Mouse (Mus musculus) myocyte (in vitro differentiated cells): Measurements from ENCODE around the gene Tmem207.

Experiments used
- CEBPB ChIP-seq: IDR thresholded peaks from 2 replicates; pipeline ENCODE4 v1.6.1; 2011; ENCODE audit warnings: mild to moderate bottlenecking, moderate library complexity; ENCODE audit not compliant: poor library complexity, insufficient read depth, severe bottlenecking
- MAX ChIP-seq: IDR thresholded peaks from one replicate; pipeline ENCODE4 v1.6.1; 2011; ENCODE audit warnings: low read depth, mild to moderate bottlenecking, control low read depth
- POLR2A ChIP-seq: IDR thresholded peaks from one replicate; pipeline ENCODE4 v1.6.1; 2011; ENCODE audit warnings: low read depth, mild to moderate bottlenecking, control low read depth, moderate library complexity; ENCODE audit not compliant: insufficient read length
- POLR2AphosphoS2 ChIP-seq: IDR thresholded peaks from one replicate; pipeline ENCODE4 v1.6.1; 2011; ENCODE audit warnings: low read depth, control low read depth; ENCODE audit not compliant: insufficient read length
- SRF ChIP-seq: IDR thresholded peaks from one replicate; pipeline ENCODE4 v1.6.1; 2011; ENCODE audit warnings: low read depth; ENCODE audit not compliant: control insufficient read depth, insufficient read length
- TCF12 ChIP-seq: IDR thresholded peaks from one replicate; pipeline ENCODE4 v1.6.1; 2011; ENCODE audit warnings: mild to moderate bottlenecking, control low read depth; ENCODE audit not compliant: poor library complexity, insufficient read depth, severe bottlenecking
- TCF3 ChIP-seq: IDR thresholded peaks from one replicate; pipeline ENCODE4 v1.6.1; 2011; ENCODE audit warnings: low read depth, control low read depth; ENCODE audit not compliant: insufficient read length
- USF1 ChIP-seq: IDR thresholded peaks from one replicate; pipeline ENCODE4 v1.6.1; 2011; ENCODE audit warnings: low read depth, mild to moderate bottlenecking, control low read depth, moderate library complexity

GRCm38 (mm10) chr16:26527931-26528666, 1.5 kb upstream of the Tmem207 start:
- TF ChIP-seq POLR2AphosphoS2 (no peak), POLR2A (no peak), TCF12 (no peak), USF1 (no peak), TCF3 (no peak), MAX (no peak), CEBPB (no peak), SRF (no peak)
